Mouse (Mus musculus) lung, embryonic 14.5 days (tissue): Measurements from ENCODE around the gene Svbp. TPM values are rescaled to one million over a fixed set of nuclear protein-coding genes. Genes with fewer than 3 reads are reported as not detected.
A peak's percentile ranks its signal among the peaks of the same experiment; 100 is the strongest.

Source experiments
- ATAC-seq: fragments of 200-750 bp; cut with Nextera tagmentation; 2 replicates; pipeline ENCODE4 v1.8.0; 2017; ENCODE audit warnings: mild to moderate bottlenecking, moderate TSS enrichment, moderate library complexity; ENCODE audit not compliant: insufficient read depth
- DNase-seq: peaks from one replicate; pipeline ENCODE4 v3.0.0-alpha.2; 2015
- H3K27ac ChIP-seq: fragments of 300-500 bp; sonication (generic); 2 replicates; pipeline ENCODE4 v1.5.1; 2014; ENCODE audit warnings: low read depth, mild to moderate bottlenecking, moderate library complexity
- H3K27me3 ChIP-seq: fragments of 300-500 bp; sonication (generic); 2 replicates; pipeline ENCODE4 v1.6.1; 2014; ENCODE audit warnings: low read length, control low read depth; ENCODE audit not compliant: insufficient read depth
- H3K36me3 ChIP-seq: fragments of 300-500 bp; sonication (generic); 2 replicates; pipeline ENCODE4 v1.6.1; 2014; ENCODE audit warnings: control low read depth; ENCODE audit not compliant: insufficient read depth
- H3K4me1 ChIP-seq: fragments of 300-500 bp; sonication (generic); 2 replicates; pipeline ENCODE4 v1.6.1; 2014; ENCODE audit warnings: antibody characterized with exemption, control low read depth; ENCODE audit not compliant: insufficient read depth
- H3K4me2 ChIP-seq: fragments of 300-500 bp; sonication (generic); 2 replicates; pipeline ENCODE4 v1.6.1; 2014; ENCODE audit warnings: mild to moderate bottlenecking
- H3K4me3 ChIP-seq: fragments of 300-500 bp; sonication (generic); 2 replicates; pipeline ENCODE4 v1.5.1; 2014; ENCODE audit warnings: low read depth, low read length
- H3K9ac ChIP-seq: fragments of 300-500 bp; sonication (generic); 2 replicates; pipeline ENCODE4 v1.6.1; 2014
- H3K9me3 ChIP-seq: fragments of 300-500 bp; sonication (generic); 2 replicates; pipeline ENCODE4 v1.6.1; 2016; ENCODE audit warnings: low read depth, low read length, control low read depth
- CTCF ChIP-seq: IDR thresholded peaks from 2 replicates; pipeline ENCODE4 v1.5.1; 2016; ENCODE audit warnings: antibody characterized with exemption, low read depth
- WGBS: fragments of 180-500 bp; shearing (Covaris S2); extraction: QIAGEN DNeasy Blood & Tissue Kit; methylation state at CpG from one replicate; pipeline ENCODE4 v1.1.7; 2014; 5-methylcytosine and 5-hydroxymethylcytosine counted together
- polyA plus RNA-seq: library from polyadenylated mRNA; unstranded; fragments of >200 nt; fragmentation: Nextera tagmentation; extraction: Ambion mirVana; gene quantifications from 2 replicates; pipeline ENCODE4 v1.2.1, GENCODE M21; 2014

Gene Svbp
- polyA plus RNA-seq, 1 experiment from 2014 or later, result 134 TPM

- Histone ChIP-seq H3K4me2 (no peak overlapping the region), H3K9ac (no peak overlapping the region), H3K36me3 (no peaks in the 10 kb centered on the region), H3K27me3 (no peaks in the 10 kb centered on the region), H3K27ac (no peak overlapping the region; the same call in 1 of the 2 replicates), H3K9me3 (no peaks in the 10 kb centered on the region), H3K4me3 (no peak overlapping the region), H3K4me1 (no peaks in the 10 kb centered on the region)
- WGBS, result 37% methylated on average over 18 of the region's 18 CpGs
- TF ChIP-seq CTCF, result no peak
- DNase-seq (peak; percentile 39), ATAC-seq (no peak)
Measured at GRCm38 (mm10) chr4:119178331-119178730, 16.8 kb upstream of the Svbp start.

DNA sequence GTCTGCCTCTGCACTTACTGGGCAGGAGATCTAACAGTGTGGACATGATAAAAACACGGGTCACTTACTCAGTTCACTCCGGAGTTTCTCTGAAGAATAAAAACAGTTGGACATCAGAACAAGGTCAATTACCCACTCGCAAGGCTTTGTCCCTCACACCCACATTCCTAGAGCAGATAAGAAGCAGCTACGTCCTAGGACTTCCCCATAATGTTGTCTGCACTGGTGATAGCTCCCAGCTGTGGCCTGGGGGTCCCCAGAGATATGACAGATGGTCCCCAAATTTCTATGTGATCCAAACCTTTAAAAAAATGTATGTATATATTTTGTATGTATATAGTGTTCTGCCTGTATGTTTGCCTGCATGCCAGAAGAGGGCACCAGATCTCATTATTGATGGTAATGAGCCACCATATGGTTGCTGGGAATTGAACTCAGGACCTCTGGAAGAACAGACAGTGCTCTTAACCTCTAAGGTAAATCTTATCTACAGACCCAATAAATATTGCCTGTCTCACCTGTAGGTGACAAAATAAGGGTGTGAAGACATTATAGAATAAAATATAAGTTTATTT is 14.9 kb upstream of the Svbp start:
- Histone ChIP-seq H3K4me2 (no peak overlapping the region), H3K27me3 (no peaks in the 10 kb centered on the region), H3K4me3 (no peak overlapping the region), H3K36me3 (no peaks in the 10 kb centered on the region), H3K9me3 (no peaks in the 10 kb centered on the region), H3K27ac (no peak overlapping the region), H3K4me1 (no peaks in the 10 kb centered on the region), H3K9ac (no peak overlapping the region)
- ATAC-seq, result no peak
- no peak for DNase-seq
- 40% methylated on average over 4 of the region's 4 CpGs for WGBS
- TF ChIP-seq CTCF, result peak; percentile 31

DNA sequence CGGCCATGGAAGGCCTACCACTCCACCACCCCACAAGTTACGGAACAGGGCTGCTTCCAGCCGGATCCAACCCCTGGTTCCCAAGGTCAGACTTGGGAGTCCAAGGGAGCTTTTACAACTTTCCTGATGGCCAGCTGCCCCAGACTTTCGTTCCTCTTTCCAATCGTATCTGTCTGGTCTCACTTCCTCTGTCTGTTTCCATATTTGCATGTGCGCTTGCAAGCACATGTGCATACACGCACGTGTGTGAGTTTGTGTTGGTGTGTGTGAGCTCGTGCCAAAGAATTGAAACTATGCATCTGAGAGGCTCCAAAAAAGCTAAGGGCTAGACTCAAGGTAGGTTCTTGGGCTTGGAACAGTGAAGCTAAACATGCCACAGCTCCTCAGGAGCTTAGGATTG is 13.7 kb upstream of the Svbp start:
- Histone ChIP-seq H3K27me3 (no peaks in the 10 kb centered on the region), H3K36me3 (no peaks in the 10 kb centered on the region), H3K4me1 (no peaks in the 10 kb centered on the region), H3K4me3 (no peak overlapping the region), H3K4me2 (no peak overlapping the region), H3K9ac (no peak overlapping the region), H3K9me3 (no peaks in the 10 kb centered on the region), H3K27ac (no peak overlapping the region)
- WGBS, result 83% methylated on average over 9 of the region's 9 CpGs
- no peak for ATAC-seq
- TF ChIP-seq CTCF, result no peak
- no peak for DNase-seq

DNA sequence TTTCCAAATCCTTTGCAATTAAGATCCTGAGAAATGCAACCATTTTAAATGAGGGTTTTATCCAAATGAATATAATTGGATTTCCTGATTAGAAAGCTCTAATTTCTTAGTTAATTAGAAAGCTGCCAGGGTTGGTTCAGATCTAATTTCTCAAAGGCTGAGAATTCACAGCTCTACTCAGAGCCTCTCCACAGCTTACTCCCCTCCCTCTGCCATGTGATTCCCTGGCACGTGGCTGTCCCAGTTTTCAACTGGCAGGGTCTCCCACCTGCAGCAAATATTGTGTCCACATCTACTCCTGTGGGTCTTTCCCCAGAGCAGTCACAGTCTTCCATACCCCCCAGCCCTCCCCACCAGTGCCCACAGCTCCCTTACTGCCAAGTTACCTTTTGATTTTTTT is 11.6 kb upstream of the Svbp start:
- no peaks in the 10 kb centered on the region for H3K9me3 ChIP-seq
- no peak overlapping the region for H3K4me2 ChIP-seq
- TF ChIP-seq CTCF, result no peak
- 32% methylated on average over 1 of the region's 1 CpGs for WGBS
- H3K27ac ChIP-seq, result no peak overlapping the region
- H3K4me3 ChIP-seq, result no peak overlapping the region
- no peak overlapping the region for H3K9ac ChIP-seq
- H3K36me3 ChIP-seq, result no peaks in the 10 kb centered on the region
- no peak for ATAC-seq
- H3K4me1 ChIP-seq, result no peaks in the 10 kb centered on the region
- DNase-seq, result no peak
- no peaks in the 10 kb centered on the region for H3K27me3 ChIP-seq

- no peak for ATAC-seq
- H3K9ac ChIP-seq, result no peak overlapping the region
- H3K36me3 ChIP-seq, result no peaks in the 10 kb centered on the region
Measured at GRCm38 (mm10) chr4:119185771-119186170, 9.3 kb upstream of the Svbp start.

GRCm38 (mm10) chr4:119188060-119188785 is 6.9 kb upstream of the Svbp start:
- no peaks in the 10 kb centered on the region for H3K9me3 ChIP-seq
- no peak overlapping the region; the same call in 1 of the 2 replicates for H3K9ac ChIP-seq
- no peaks in the 10 kb centered on the region for H3K36me3 ChIP-seq
- no peak for ATAC-seq
- no peak overlapping the region; the same call in 1 of the 2 replicates for H3K4me2 ChIP-seq
- WGBS, result 37% methylated on average over 11 of the region's 11 CpGs
- H3K4me3 ChIP-seq, result peak overlapping the region; percentile 8; the same call in 1 of the 2 replicates
- peak; percentile 19 for DNase-seq
- no peak overlapping the region for H3K27ac ChIP-seq
- no peaks in the 10 kb centered on the region for H3K27me3 ChIP-seq
- H3K4me1 ChIP-seq, result no peaks in the 10 kb centered on the region
- TF ChIP-seq CTCF, result peak; percentile 31; the same call in 1 of the 2 replicates

More at GRCm38 (mm10) chr4:119185771-119186170, 9.3 kb upstream of the Svbp start:
- TF ChIP-seq CTCF, result no peak
- Histone ChIP-seq H3K4me1 (no peaks in the 10 kb centered on the region), H3K9me3 (no peaks in the 10 kb centered on the region), H3K4me3 (no peak overlapping the region), H3K27me3 (no peaks in the 10 kb centered on the region), H3K27ac (no peak overlapping the region), H3K4me2 (no peak overlapping the region)
- DNase-seq, result no peak
- 75% methylated on average over 4 of the region's 4 CpGs for WGBS

- DNase-seq, result no peak
Measured at GRCm38 (mm10) chr4:119189392-119189791, 5.7 kb upstream of the Svbp start.

More at GRCm38 (mm10) chr4:119189392-119189791, 5.7 kb upstream of the Svbp start:
- H3K4me2 ChIP-seq, result no peak overlapping the region
- ATAC-seq, result no peak
- no peaks in the 10 kb centered on the region for H3K36me3 ChIP-seq
- H3K4me3 ChIP-seq, result peak overlapping the region; percentile 22; the same call in 1 of the 2 replicates
- H3K27ac ChIP-seq, result 0 out of 2 replicates have a peak overlapping the region, but pooled peaks have one; percentile 15
- WGBS, result 71% methylated on average over 6 of the region's 6 CpGs
- peak overlapping the region; percentile 6; the same call in 1 of the 2 replicates for H3K9ac ChIP-seq
- H3K27me3 ChIP-seq, result no peaks in the 10 kb centered on the region
- no peak for TF ChIP-seq CTCF
- no peaks in the 10 kb centered on the region for H3K4me1 ChIP-seq
- H3K9me3 ChIP-seq, result no peaks in the 10 kb centered on the region
